Mouse (Mus musculus) ES-E14 (cell line): ENCODE results near the gene Tbc1d8. TPM values are rescaled to one million over a fixed set of nuclear protein-coding genes. Genes with fewer than 3 reads are reported as not detected.

Experiments
- DNase-seq: peaks from one replicate; pipeline ENCODE4 v3.0.0-alpha.2; 2013; ENCODE audit warnings: low read depth, low spot score
- H3K27ac ChIP-seq: 2 replicates; pipeline ENCODE4 v1.5.1; 2012; ENCODE audit warnings: low read depth, mild to moderate bottlenecking, low read length, moderate library complexity, mixed read lengths; ENCODE audit not compliant: poor library complexity, insufficient read depth, severe bottlenecking
- H3K36me3 ChIP-seq: 2 replicates; pipeline ENCODE4 v1.6.1; 2012; ENCODE audit warnings: mild to moderate bottlenecking, low read length, moderate library complexity, mixed read lengths; ENCODE audit not compliant: control insufficient read depth, poor library complexity, insufficient read depth, severe bottlenecking
- H3K4me1 ChIP-seq, 2 experiments: fragments of 150-350 bp in 1 of 2; sonication (generic) in 1 of 2; 2 replicates each; pipeline ENCODE4 v1.6.1; 2012; ENCODE audit warnings: low read length in 2 of 2, mild to moderate bottlenecking in 1 of 2, mixed read lengths in 1 of 2; ENCODE audit not compliant: control insufficient read depth in 2 of 2, insufficient read depth in 2 of 2, poor library complexity in 1 of 2
- H3K4me3 ChIP-seq, 2 experiments: fragments of 150-350 bp in 1 of 2; sonication (generic) in 1 of 2; 2 replicates each; pipeline ENCODE4 v1.5.1; 2012; ENCODE audit warnings: low read length in 2 of 2, low read depth in 1 of 2, mild to moderate bottlenecking in 1 of 2, mixed read lengths in 1 of 2; ENCODE audit not compliant: insufficient read depth in 1 of 2, poor library complexity in 1 of 2, severe bottlenecking in 1 of 2
- H3K9ac ChIP-seq: 2 replicates; pipeline ENCODE4 v1.6.1; 2012; ENCODE audit warnings: low read depth, mild to moderate bottlenecking, low read length, mixed read lengths; ENCODE audit not compliant: poor library complexity, insufficient read depth, severe bottlenecking
- H3K9me3 ChIP-seq: fragments of 150-350 bp; sonication (generic); 2 replicates; pipeline ENCODE4 v1.6.1; 2012; ENCODE audit warnings: low read depth, mild to moderate bottlenecking, low read length; ENCODE audit not compliant: control insufficient read depth, insufficient read depth
- CHD2 ChIP-seq: IDR thresholded peaks from 2 replicates; pipeline ENCODE4 v1.6.1; 2014; ENCODE audit warnings: mild to moderate bottlenecking, low read depth, low read length, inconsistent platforms
- HCFC1 ChIP-seq: IDR thresholded peaks from 2 replicates; pipeline ENCODE4 v1.6.1; 2012; ENCODE audit warnings: low read length, inconsistent platforms, borderline replicate concordance; ENCODE audit not compliant: insufficient read depth
- MAFK ChIP-seq: IDR thresholded peaks from 2 replicates; pipeline ENCODE4 v1.6.1; 2014; ENCODE audit warnings: mild to moderate bottlenecking, low read depth, low read length, inconsistent platforms; ENCODE audit not compliant: insufficient read depth
- ZC3H11A ChIP-seq: IDR thresholded peaks from 2 replicates; pipeline ENCODE4 v1.6.1; 2012; ENCODE audit warnings: low read depth, mild to moderate bottlenecking, inconsistent platforms, low read length, borderline replicate concordance
- ZNF384 ChIP-seq: IDR thresholded peaks from 2 replicates; pipeline ENCODE4 v1.6.1; 2012; ENCODE audit warnings: low read depth, low read length, inconsistent platforms
- in situ Hi-C, 2 experiments: fragments of 600-800 bp; cut with MboI; formaldehyde crosslinking; loops; one replicate each; pipeline ENCODE4 v1.15.1; 2025; ENCODE audit warnings: low sequenced_read_pairs in 2 of 2, inconsistent platforms in 1 of 2; ENCODE audit not compliant: unreplicated experiment in 2 of 2
- total RNA-seq: library from RNA; depleted of rRNA; stranded (reverse); fragments of 300-350 nt; gene quantifications from 2 replicates; pipeline ENCODE4 v1.2.3, GENCODE M21; 2012

The Tbc1d8 gene
- total RNA-seq, 1 experiment = 6.1 TPM

DNA sequence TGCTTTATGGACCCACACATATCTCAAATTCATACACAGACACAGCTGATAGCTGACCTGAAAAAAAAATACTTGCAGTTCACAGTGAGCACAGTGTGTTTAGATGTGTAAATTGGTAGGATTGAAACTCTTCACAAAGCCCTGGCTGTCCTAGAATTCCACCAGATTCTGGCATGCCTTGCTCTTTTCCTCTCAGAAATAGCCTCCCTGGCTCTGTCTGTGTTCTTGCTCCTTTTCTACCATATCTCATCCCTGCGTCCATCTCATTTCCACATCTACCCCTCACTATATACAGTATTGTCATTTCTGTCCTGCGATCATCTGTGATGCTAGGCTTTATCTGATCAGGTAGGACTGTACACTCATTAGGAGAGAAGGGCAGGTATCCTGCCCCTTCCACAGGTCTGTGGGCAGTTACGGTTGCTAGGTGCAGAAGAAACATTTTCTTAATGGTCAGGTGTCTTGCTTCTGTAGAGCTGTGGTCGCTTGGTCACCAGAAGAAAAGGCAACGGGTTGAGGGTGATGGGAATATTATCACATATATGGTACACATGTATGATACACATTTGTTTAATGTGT lies 104.2 kb downstream of the Tbc1d8 start:
- Histone ChIP-seq H3K9ac (no peak overlapping the region), H3K4me1 (peaks cover 0 to 2% of the 10 kb centered on the region in 2 experiments; a peak in 1 of 4 replicates), H3K36me3 (peaks cover 30% of the 10 kb centered on the region), H3K27ac (no peak overlapping the region), H3K4me3 (no peak overlapping the region), H3K9me3 (no peaks in the 10 kb centered on the region)
- DNase-seq = no peak
- in situ Hi-C loops = no loop called here
- TF ChIP-seq ZC3H11A (no peak), MAFK (no peak), CHD2 (no peak), HCFC1 (no peak), ZNF384 (no peak)

GRCm38 (mm10) chr1:39373378-39373777 lies 105.2 kb downstream of the Tbc1d8 start:
- DNase-seq = no peak
- H3K36me3 ChIP-seq = peaks cover 37% of the 10 kb centered on the region
- no peak overlapping the region for H3K27ac ChIP-seq
- in situ Hi-C loops = no loop called here
- no peak overlapping the region for H3K4me3 ChIP-seq
- TF ChIP-seq ZNF384 (no peak), ZC3H11A (no peak)
- H3K9ac ChIP-seq = no peak overlapping the region
- H3K4me1 ChIP-seq = peaks cover 0 to 2% of the 10 kb centered on the region in 2 experiments; a peak in 1 of 4 replicates
- H3K9me3 ChIP-seq = no peaks in the 10 kb centered on the region

DNA sequence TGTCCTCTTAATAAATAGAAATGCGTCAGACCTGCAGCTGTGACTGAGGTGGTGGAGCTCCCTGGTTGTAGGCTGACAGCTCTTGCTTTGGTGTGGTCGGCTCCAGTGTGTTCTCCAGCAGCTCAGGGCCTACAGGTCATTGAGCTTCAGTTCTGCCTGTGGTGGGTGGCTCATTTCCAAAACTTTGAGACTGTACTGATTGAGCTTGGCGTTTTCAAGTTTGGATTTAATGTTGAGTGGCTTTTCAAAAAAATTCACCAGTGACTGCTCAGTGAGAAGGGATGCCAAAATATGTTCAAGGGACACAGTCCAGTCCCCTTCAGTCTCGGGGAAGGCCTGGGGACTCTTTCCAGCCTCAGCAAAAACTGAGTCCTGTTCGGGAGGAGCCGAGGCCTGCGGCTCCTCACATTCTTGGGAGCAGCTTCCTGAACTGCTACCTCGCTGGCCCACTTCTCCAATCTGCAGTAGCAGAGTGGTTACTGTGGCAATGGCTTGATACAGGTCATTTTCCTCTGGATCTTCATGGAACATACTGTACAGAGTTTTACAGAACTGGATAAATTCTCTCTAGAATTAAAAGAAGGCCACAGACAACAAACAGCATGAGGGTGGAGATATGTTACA lies 106.2 kb downstream of the Tbc1d8 start:
- no peak for TF ChIP-seq CHD2
- TF ChIP-seq MAFK = no peak
- no peak for TF ChIP-seq ZC3H11A
- TF ChIP-seq ZNF384 = no peak
- TF ChIP-seq HCFC1 = no peak
- DNase-seq = no peak
- H3K36me3 ChIP-seq = peaks cover 42% of the 10 kb centered on the region

DNA sequence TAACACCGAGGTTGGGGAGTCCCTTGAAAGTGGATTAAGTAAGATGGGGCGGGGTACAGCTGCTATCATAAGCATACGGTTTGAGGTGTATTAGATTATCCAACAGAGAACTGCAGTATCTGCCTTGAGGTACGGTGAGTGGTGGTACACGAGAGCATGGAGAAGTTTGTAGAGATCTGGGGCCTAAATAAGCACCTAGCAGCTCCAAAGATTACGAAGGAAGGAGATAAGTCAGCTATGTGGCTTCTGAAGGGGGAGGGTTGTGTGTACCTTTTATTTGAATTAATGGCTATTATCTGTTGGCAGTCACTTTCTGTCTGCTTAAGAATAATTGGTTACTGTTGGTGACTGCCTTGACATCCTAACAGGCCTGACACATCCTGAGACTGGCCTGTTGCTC lies 108.1 kb downstream of the Tbc1d8 start:
- DNase-seq = no peak
- in situ Hi-C loops = no loop called here
- TF ChIP-seq HCFC1 (no peak), ZNF384 (no peak), MAFK (no peak)
- H3K36me3 ChIP-seq = peaks cover 42% of the 10 kb centered on the region
- H3K4me1 ChIP-seq = peaks cover 2 to 4% of the 10 kb centered on the region in 2 experiments; a peak in 1 of 4 replicates
- peak overlapping the region; percentile 100; the same call in 1 of the 2 replicates for H3K9ac ChIP-seq
- H3K4me3 ChIP-seq = peak overlapping the region in 1 of 2 experiments; percentile 99; a peak in 1 of 4 replicates
- H3K27ac ChIP-seq = no peak overlapping the region; the same call in 1 of the 2 replicates
- H3K9me3 ChIP-seq = no peaks in the 10 kb centered on the region

More for the DNA sequence above, 106.2 kb downstream of the Tbc1d8 start:
- no peak overlapping the region for H3K4me3 ChIP-seq
- peaks cover 0 to 2% of the 10 kb centered on the region in 2 experiments; a peak in 1 of 4 replicates for H3K4me1 ChIP-seq
- H3K27ac ChIP-seq = no peak overlapping the region
- in situ Hi-C loops = no loop called here
- H3K9ac ChIP-seq = no peak overlapping the region
- H3K9me3 ChIP-seq = no peaks in the 10 kb centered on the region

- TF ChIP-seq ZC3H11A = no peak
Observed at GRCm38 (mm10) chr1:39368267-39368841, 110.2 kb downstream of the Tbc1d8 start.

More at GRCm38 (mm10) chr1:39368267-39368841, 110.2 kb downstream of the Tbc1d8 start:
- H3K36me3 ChIP-seq = peaks cover 40% of the 10 kb centered on the region
- peaks cover 2 to 7% of the 10 kb centered on the region in 2 experiments; a peak in 1 of 4 replicates for H3K4me1 ChIP-seq
- H3K9ac ChIP-seq = peak overlapping the region; percentile 100
- in situ Hi-C loops = no loop called here
- DNase-seq = no peak
- no peaks in the 10 kb centered on the region for H3K9me3 ChIP-seq
- H3K27ac ChIP-seq = peak overlapping the region; percentile 89
- H3K4me3 ChIP-seq = peak overlapping the region; percentile 97 to 99
